Mouse (Mus musculus) heart, embryonic 14.5 days (tissue): ENCODE measurements at regions not wholly inside any gene's neighbourhood (a gene's known extent, or its start where the extent isn't known, plus 50 kb on each side); places are given as distances from the start of the nearest gene placed in this dataset.

Experiments used
- ATAC-seq: fragments of 200-750 bp; cut with Nextera tagmentation; 2 replicates; pipeline ENCODE4 v1.8.0; 2017; ENCODE audit warnings: low read depth, moderate TSS enrichment; ENCODE audit not compliant: insufficient number of reproducible peaks, insufficient read depth, low FRiP score
- H3K27ac ChIP-seq, 2 experiments: fragments of 200-500 bp in 1 of 2; fragments of 300-500 bp in 1 of 2; sonication (generic) in 1 of 2; replicated peaks in 1 of 2; 2 replicates each; pipeline ENCODE4 v1.5.1; 2012 to 2014; ENCODE audit warnings: low read depth in 2 of 2, low read length in 2 of 2, control low read depth in 1 of 2, mild to moderate bottlenecking in 1 of 2, mixed read lengths in 1 of 2; ENCODE audit not compliant: control insufficient read depth in 1 of 2, insufficient read depth in 1 of 2
- H3K27me3 ChIP-seq: fragments of 300-500 bp; sonication (generic); 2 replicates; pipeline ENCODE4 v1.6.1; 2014; ENCODE audit warnings: mild to moderate bottlenecking, low read length, control low read depth; ENCODE audit not compliant: control insufficient read depth, insufficient read depth
- H3K36me3 ChIP-seq: fragments of 300-500 bp; sonication (generic); 2 replicates; pipeline ENCODE4 v1.6.1; 2014; ENCODE audit warnings: mild to moderate bottlenecking, control low read depth, low read length, mixed read lengths; ENCODE audit not compliant: control insufficient read depth, insufficient read depth
- H3K4me1 ChIP-seq, 2 experiments: fragments of 200-500 bp in 1 of 2; fragments of 300-500 bp in 1 of 2; sonication (generic) in 1 of 2; 2 replicates each; pipeline ENCODE4 v1.6.1; 2012 to 2014; ENCODE audit warnings: low read length in 2 of 2, control low read depth in 1 of 2, mixed read lengths in 1 of 2; ENCODE audit not compliant: control insufficient read depth in 2 of 2, insufficient read depth in 2 of 2
- H3K4me2 ChIP-seq: fragments of 300-500 bp; sonication (generic); 2 replicates; pipeline ENCODE4 v1.6.1; 2014; ENCODE audit warnings: mild to moderate bottlenecking, low read length
- H3K4me3 ChIP-seq, 2 experiments: fragments of 200-500 bp in 1 of 2; fragments of 300-500 bp in 1 of 2; sonication (generic) in 1 of 2; 2 replicates each; pipeline ENCODE4 v1.5.1; 2012 to 2014; ENCODE audit warnings: low read length in 2 of 2, mild to moderate bottlenecking in 2 of 2, control low read depth in 1 of 2, low read depth in 1 of 2, moderate library complexity in 1 of 2; ENCODE audit not compliant: control insufficient read depth in 1 of 2, insufficient read depth in 1 of 2
- H3K9ac ChIP-seq: fragments of 300-500 bp; sonication (generic); 2 replicates; pipeline ENCODE4 v1.6.1; 2014; ENCODE audit warnings: mild to moderate bottlenecking, low read length
- H3K9me3 ChIP-seq: fragments of 300-500 bp; sonication (generic); 2 replicates; pipeline ENCODE4 v1.6.1; 2016; ENCODE audit warnings: low read length, control low read depth; ENCODE audit not compliant: control insufficient read depth
- WGBS: fragments of 180-500 bp; shearing (Covaris S2); extraction: QIAGEN DNeasy Blood & Tissue Kit; methylation state at CpG from one replicate; pipeline ENCODE4 v1.1.7; 2014; 5-methylcytosine and 5-hydroxymethylcytosine counted together

DNA sequence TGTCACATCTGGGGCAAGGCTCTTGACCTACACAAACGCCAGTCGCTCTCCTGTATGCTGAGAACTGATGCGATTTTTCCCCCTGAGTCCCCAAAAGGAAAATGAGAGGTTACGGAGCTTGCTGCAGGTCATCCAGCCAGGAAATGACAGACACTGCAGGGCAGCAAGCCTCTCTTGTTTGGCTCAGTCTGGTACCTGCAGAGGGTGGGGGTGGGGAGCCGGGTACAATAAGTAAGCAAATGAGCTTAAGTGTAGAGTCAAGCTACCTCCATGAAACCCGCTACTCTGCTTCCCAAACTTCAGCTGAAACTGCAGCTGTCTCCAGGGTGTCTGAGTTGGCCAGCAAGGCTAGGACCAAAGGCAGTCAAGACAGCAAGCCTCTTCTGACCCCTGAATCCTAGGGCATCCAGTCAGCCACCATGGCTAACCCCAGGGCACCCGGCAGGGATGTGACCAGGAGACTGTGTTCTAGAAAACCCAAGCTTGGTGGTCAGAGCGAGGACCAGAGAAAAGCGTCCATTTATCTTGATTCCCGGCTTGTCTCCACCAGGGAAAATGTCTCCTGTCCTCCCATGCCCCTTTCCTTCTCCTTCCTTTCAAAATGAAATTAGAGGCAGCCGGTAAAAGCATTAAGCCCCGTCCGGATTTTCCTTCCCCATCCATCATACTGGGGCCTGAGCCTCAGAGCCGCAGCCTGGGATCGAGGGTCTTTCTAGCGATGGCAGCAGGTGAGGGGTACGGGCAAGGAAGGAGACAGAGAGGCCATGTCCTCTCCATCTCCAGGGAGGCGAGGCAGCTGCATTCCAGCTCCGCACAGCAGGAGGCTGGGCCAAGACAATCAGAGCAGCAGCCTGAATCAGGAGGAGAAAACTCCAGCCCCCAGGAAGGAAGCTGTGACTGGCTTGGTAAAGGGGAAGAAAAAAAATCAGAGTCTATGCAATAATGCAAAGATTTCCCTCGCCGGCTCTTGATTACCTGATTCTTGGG is 100.2 kb upstream of the Rpl38 start:
- no peak overlapping the region for H3K4me2 ChIP-seq
- H3K9ac ChIP-seq: no peak overlapping the region
- no peaks in the 10 kb centered on the region for H3K36me3 ChIP-seq
- peaks cover 0 to 5% of the 10 kb centered on the region in 2 experiments; a peak in 1 of 4 replicates for H3K4me1 ChIP-seq
- H3K27ac ChIP-seq: no peak overlapping the region
- ATAC-seq: no peak
- H3K4me3 ChIP-seq: no peak overlapping the region
- H3K9me3 ChIP-seq: peaks cover 7% of the 10 kb centered on the region
- peaks cover 33% of the 10 kb centered on the region for H3K27me3 ChIP-seq
- 7% methylated on average over 21 of the region's 21 CpGs for WGBS

DNA sequence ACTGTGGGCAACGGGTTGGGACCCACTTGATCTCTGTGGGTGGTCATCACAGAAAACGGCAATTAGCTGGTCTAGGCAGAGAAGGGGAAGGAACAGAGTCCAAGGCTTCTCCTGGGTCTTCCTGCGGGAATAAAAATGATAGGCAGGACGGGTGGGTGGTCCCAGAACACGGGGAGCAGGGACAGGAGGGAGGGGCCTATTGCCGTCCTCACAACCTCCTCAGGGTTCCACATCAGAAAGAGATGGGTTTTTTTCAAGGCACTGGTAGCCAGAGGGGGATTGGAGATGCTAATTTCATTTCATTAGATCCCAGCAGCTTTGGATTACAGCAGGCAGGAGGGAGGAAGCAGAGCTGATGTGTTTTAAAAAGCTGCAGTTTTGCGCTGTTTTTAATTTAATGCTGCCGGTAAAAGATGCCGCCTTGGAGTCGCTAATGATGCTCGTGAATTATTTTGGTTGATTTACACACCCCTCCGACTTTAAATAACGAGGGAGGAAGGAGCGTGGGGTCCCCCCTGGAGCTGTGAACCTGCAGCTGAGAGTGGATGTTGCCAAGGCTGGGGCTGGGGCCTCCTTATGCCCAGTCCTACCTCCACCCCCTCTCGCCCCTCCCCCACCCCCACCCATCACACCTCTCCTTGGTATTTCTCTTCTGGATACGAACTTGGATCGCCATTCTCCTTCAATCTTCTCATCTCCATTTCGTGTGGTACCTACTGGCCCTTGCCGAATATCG is 101.1 kb upstream of the Rpl38 start:
- Histone ChIP-seq H3K4me3 (no peak overlapping the region), H3K36me3 (no peaks in the 10 kb centered on the region), H3K4me2 (no peak overlapping the region), H3K27me3 (peaks cover 33% of the 10 kb centered on the region), H3K9me3 (peaks cover 7% of the 10 kb centered on the region), H3K4me1 (peaks cover 0 to 5% of the 10 kb centered on the region in 2 experiments; a peak in 1 of 4 replicates), H3K9ac (no peak overlapping the region), H3K27ac (no peak overlapping the region)
- no peak for ATAC-seq
- WGBS: 8% methylated on average over 20 of the region's 20 CpGs

- 89% methylated on average over 2 of the region's 2 CpGs for WGBS
- ATAC-seq: no peak
- Histone ChIP-seq H3K4me1 (no peaks in the 10 kb centered on the region), H3K4me2 (no peak overlapping the region), H3K4me3 (no peak overlapping the region), H3K27me3 (peaks cover 43% of the 10 kb centered on the region), H3K9me3 (peaks cover 7% of the 10 kb centered on the region), H3K9ac (no peak overlapping the region), H3K27ac (no peak overlapping the region), H3K36me3 (no peaks in the 10 kb centered on the region)
These were observed 103.4 kb upstream of the Rpl38 start for GRCm38 (mm10) chr11:114564949-114565348.

- peaks cover 44% of the 10 kb centered on the region for H3K27me3 ChIP-seq
- H3K27ac ChIP-seq: no peak overlapping the region
- no peak for ATAC-seq
- no peaks in the 10 kb centered on the region for H3K4me1 ChIP-seq
- 87% methylated on average over 9 of the region's 9 CpGs for WGBS
- H3K4me3 ChIP-seq: no peak overlapping the region
- H3K9me3 ChIP-seq: peaks cover 7% of the 10 kb centered on the region
- H3K9ac ChIP-seq: no peak overlapping the region
- H3K36me3 ChIP-seq: no peaks in the 10 kb centered on the region
- no peak overlapping the region for H3K4me2 ChIP-seq
These were observed 105.2 kb upstream of the Rpl38 start for GRCm38 (mm10) chr11:114563172-114563571.

DNA sequence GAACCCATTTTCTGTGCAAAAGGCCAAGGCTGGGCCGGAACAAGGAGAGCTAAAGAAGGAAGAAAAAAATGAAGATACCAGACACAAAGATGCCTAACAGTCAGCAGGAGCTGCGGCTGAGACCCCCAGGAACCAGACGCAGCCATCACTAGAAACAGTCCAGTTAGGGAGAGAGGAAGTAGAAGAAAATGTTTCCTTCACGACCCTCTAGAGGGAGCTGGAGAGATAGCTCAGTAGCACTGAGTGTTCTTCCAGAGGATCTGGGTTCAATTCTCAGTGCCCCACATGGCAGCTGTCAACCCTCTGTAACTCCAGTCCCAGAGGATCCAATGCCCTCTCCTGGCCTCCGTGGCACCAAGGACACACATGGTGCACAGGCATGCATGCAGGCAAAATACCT is 113.7 kb upstream of the Rpl38 start:
- WGBS: 58% methylated on average over 5 of the region's 5 CpGs
- no peak overlapping the region for H3K27ac ChIP-seq
- no peak overlapping the region for H3K9ac ChIP-seq
- ATAC-seq: no peak
- no peaks in the 10 kb centered on the region for H3K9me3 ChIP-seq
- H3K4me1 ChIP-seq: peaks cover 6 to 8% of the 10 kb centered on the region in 2 experiments; a peak in 3 of 4 replicates
- H3K4me3 ChIP-seq: no peak overlapping the region
- H3K36me3 ChIP-seq: no peaks in the 10 kb centered on the region
- H3K4me2 ChIP-seq: no peak overlapping the region
- H3K27me3 ChIP-seq: peaks cover 9% of the 10 kb centered on the region; the same call in 1 of the 2 replicates

- H3K9me3 ChIP-seq: no peaks in the 10 kb centered on the region
- H3K36me3 ChIP-seq: no peaks in the 10 kb centered on the region
- H3K9ac ChIP-seq: no peak overlapping the region
- no peak for ATAC-seq
- no peak overlapping the region for H3K27ac ChIP-seq
- H3K27me3 ChIP-seq: peaks cover 4% of the 10 kb centered on the region; the same call in 1 of the 2 replicates
- H3K4me1 ChIP-seq: peaks cover 6 to 8% of the 10 kb centered on the region in 2 experiments; a peak in 3 of 4 replicates
- WGBS: 29% methylated on average over 13 of the region's 13 CpGs
- H3K4me2 ChIP-seq: no peak overlapping the region
- H3K4me3 ChIP-seq: no peak overlapping the region
These were observed 114.3 kb upstream of the Rpl38 start for GRCm38 (mm10) chr11:114553992-114554391.

GRCm38 (mm10) chr11:114552176-114552575 is 116.1 kb upstream of the Rpl38 start:
- no peak overlapping the region for H3K27ac ChIP-seq
- WGBS: 89% methylated on average over 7 of the region's 7 CpGs
- H3K4me1 ChIP-seq: peaks cover 6 to 8% of the 10 kb centered on the region in 2 experiments; a peak in 3 of 4 replicates
- no peaks in the 10 kb centered on the region for H3K36me3 ChIP-seq
- no peaks in the 10 kb centered on the region for H3K9me3 ChIP-seq
- no peak for ATAC-seq
- no peak overlapping the region for H3K9ac ChIP-seq
- H3K4me2 ChIP-seq: no peak overlapping the region
- no peak overlapping the region for H3K4me3 ChIP-seq
- H3K27me3 ChIP-seq: no peaks in the 10 kb centered on the region
